Mouse (Mus musculus) thymus, postnatal 10 days (tissue): ENCODE measurements around the gene Slc9a1.
A peak's percentile ranks its signal among the peaks of the same experiment; 100 is the strongest.

Experiments
- DNase-seq, 2 experiments: peaks; one replicate each; pipeline ENCODE4 v3.0.0; 2021; ENCODE audit warnings: low spot score in 2 of 2

Gene Slc9a1

DNA sequence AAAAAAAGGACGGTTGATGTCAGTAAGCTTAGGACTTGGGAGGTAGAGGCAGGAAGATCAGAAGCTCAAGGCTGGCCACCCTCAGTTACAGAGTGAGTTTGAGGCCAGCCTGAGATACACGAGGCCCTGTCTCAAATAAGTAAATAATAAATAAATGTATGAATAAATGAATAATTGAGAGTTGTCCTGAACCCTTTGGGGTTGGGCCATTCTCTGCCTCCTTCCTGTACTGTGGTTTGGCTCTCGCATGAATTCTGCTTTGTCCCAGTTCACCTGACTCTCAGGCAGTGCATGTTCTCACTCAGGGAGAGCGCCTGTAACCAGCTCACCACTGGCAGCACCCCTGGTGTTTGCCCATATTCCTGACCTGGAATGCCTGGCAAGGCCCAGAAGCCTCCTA is 4.5 kb downstream of the Slc9a1 start:
- DNase-seq: no peak

DNA sequence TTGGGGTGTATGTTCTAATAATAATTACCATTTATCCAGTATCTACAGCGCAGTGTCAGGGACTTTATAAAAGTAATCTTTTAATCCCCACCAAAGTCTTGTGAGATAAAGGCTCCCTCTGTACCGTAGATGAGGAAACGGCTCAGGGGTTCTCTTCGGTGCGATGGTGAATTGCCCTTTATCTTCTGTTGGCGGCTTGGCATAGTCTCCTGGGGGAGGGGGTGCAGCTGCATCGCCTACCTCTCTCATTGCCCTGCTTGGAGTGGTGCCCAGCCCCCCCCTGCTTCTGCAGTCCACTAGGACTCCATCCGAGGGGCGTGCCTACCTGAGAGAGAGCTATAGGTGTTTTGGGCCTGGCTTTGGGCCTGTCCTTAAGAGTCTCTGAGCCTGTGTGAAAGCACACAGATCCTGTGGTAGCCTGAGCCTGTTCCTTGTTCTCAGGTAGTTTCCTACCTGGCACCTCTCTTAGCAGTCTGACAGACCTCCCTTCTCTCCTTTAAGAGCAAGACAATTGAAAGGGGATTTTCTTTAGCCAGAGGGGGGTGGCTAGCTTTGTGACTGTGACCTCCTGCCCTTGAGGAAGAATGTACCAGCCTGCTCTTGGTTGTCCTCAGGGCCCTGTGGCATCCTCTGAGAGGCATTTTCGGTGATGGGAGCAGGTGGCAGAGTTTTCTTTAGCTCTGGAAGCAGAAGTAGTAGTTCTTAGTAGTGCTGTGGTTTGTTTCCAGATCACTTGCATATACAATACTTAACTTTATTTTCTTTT is 6.5 kb downstream of the Slc9a1 start:
- DNase-seq: no peak

DNA sequence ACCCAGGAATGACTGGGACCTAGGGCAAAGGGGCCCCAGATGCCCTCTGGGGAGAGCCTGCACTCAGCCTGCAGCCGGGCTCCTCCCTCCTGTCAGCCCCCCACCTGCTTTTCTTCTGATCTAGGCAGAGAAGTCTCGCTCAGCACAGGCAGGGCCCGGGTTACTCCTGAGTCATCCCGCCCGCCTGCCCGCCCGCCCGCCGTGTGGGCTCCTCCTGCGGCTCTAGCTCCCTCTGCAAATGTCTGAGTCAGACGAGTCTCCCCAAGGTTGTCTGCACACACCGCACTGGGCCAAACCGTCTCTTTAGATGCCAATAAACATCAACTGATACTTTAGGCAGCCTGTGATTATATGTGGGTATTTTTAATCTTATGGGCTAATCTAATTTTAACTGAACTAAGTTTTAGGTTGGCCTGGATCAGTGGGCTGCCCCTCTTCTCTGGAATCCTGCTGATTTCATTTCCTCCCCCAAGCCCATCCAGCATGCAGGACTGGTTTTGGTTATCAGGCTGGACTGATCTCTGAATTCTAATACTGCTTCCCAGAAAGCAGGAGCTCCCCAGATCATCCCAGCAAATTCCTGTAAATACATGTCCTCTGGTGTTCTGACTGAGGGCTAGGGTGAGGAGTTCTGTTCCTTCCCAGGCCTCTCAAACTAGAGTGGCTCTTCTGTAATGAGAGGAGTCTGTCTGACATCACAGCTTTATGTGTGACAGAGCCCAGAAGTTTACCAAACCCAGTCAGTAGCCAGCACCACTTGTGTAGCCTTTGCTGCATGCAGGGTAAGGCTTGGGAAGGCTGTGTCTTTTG is 8.9 kb downstream of the Slc9a1 start:
- DNase-seq: peak; percentile 60 to 68

DNA sequence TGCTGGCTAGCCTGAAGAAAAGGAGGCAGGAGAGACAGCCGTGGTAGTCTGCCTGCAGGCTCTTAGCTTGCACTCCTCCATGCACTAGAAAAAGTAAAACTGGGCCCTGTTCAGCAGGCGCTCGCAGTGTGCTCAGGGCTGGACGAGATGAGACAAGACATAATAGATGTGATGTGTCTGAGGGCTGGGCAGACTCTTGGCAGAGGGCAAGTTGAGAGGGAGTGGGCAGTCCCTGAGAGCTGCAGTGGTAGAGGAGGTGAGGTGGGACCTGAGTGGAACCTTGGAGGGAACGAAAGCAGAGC is 9.5 kb downstream of the Slc9a1 start:
- DNase-seq: no peak

DNA sequence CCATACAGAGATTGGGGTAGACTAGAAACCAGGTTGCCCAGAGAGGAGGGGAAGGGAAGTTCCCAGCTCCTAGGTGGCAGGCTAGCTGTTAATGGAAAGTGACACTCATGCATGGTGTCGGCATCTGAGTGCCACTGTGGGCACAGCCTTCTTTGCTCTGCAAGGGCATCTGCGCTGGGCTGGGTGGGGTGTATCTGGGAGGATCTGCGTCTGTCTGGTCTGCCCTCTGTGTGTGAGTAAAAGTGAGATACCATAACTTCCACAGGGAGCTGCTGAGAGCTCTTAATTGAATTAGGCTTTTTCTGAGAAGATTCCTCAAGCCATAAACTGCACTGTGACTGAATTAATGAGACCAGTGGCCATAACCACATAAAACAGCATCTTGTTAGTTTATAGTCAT is 10.4 kb downstream of the Slc9a1 start:
- DNase-seq: no peak

DNA sequence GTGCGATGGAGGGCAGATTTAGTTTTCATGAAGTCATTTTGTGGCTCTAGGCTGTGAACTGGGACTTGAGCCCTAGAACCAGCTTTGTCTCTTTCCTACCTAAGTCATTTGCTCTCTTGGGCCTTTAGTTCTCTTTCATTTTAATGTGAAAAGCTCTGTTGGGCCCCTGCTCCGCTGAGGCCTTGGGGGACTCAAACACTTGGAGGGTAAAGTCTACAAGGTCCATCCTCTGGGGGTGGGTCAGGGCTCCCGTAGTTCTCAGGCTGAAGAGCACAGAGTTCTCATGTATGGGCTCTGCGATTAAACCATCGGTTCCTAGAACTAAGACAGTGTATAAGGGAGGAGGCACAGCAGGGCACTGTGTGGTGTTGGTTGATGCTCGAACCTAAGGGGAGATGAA is 11.0 kb downstream of the Slc9a1 start:
- no peak for DNase-seq

DNA sequence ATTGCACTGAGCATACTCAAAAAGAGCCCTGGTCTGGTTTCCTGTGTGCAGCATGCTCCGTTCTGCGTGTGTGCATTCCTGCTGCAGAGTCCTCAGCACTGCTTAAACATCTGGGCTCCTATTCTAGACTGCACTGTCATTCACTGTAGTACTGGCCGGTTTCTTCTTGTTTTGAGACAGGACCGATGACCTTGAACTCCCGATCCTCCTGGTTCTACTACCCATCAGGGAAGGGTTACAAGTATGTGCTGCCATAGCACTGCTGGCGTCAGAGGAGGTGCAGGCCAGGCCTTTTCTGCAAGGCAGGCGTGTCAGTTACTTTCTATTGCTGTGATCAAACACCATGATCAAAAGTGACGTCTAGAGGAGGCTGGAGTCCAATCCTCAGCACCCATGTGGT is 11.6 kb downstream of the Slc9a1 start:
- no peak for DNase-seq

DNA sequence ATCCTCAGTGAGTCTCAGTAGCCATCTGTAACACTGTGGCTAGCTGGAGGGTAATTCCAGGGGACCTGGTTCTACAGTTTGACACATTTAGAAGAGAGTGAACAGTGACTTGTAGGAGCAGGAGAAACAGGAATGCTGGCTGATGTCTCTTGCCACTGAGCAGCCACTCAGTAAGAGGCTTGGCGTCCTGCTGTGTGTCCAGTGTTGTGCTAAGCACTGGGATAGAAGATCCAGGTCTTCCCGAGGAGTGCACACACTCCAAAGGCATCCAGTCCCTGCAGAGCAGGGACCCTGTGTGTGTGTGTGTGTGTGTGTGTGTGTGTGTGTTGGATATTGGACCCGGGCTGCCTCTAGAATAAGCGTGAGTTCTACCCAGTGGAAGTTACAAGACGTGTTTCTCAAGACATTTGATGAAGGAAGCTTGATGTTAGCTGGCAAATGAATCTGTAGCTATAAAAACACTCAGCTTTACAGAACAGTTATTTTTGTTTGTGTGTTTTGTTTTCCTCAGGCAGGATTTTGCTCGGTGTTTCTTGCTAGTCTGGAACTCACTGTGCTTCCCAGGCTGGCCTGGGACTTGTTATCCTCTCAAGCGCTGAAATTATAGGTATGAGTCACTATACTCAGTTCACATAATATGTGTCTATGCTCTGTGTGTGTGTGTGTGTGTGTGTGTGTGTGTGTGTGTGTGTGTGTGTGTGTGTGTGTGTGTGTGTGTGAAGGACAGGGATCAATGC is 16.7 kb downstream of the Slc9a1 start:
- DNase-seq: no peak

DNA sequence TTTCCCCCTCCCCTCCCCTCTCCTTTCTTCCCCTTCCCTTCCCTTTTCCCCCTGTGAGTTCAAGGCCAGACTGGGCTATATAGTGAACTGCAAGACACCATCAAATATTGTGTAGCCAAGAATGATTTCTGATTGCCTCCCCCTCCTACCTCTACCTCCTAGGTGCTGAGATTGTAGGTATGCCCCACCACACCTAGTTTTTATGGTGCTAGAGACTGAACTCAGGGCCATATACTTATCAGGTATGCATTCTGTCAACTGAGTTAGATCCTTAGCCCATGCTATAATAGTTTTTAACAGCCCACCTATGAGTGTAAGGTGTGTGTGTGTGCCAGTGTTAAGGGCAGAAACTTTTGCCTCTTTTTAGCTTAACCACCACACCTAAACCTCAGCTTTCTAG is 17.5 kb downstream of the Slc9a1 start:
- DNase-seq: no peak

DNA sequence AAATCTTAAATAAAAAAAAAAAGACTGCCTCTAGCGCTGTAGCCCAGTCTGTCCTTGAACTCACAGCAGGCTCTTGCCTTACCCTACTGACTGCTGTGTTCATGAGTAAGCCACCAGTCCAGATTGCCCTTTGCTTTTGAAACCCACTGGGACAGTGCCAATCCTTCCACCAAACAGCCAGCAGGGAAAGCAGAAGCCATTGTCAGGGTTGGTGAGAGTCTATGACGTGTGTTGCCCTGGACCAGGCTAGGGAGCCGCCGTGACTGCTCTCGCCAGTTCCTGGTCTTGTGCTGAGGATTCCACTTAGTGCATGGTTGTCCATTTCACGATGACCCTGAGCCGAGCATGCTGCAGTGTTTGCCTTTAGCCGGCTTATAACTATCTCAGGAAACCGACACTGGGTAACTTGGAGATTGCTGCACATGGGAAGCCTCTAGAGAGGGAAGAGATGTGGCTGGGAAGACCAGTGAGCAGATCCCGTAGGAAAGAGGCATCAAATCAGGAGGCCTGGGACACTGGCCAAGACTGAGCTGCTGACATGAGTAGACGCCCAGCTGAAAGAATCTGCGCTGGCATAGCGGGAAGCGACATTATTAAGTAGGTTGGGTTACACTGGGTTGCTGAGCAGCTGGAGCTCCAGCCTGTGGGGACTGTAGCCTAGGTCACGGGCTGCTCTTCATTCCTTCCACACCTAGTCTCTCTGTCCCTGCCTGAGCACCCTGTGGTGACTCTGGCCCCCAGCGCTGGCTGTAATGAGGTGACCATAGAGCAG is 19.5 kb downstream of the Slc9a1 start:
- DNase-seq: no peak

DNA sequence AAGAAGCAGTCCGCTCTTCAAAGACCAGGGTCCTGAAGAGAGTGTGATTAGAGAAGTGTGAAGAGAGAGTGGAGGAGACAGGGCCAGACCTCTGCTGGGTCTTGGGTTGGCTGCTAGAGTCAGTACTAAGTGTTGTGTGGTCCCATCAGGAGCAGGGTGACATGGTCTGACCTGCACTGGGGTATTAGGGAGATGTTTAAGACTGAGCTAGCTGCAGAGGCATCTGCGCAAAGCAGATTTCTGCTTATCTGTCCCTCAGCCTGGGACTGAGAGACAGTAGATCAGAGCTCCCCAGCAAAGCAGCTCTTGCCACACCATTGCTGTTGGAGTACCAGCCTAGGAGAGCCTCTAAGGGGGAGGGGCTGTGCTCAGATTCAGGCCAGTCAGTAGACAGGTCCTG is 20.5 kb downstream of the Slc9a1 start:
- DNase-seq: no peak

DNA sequence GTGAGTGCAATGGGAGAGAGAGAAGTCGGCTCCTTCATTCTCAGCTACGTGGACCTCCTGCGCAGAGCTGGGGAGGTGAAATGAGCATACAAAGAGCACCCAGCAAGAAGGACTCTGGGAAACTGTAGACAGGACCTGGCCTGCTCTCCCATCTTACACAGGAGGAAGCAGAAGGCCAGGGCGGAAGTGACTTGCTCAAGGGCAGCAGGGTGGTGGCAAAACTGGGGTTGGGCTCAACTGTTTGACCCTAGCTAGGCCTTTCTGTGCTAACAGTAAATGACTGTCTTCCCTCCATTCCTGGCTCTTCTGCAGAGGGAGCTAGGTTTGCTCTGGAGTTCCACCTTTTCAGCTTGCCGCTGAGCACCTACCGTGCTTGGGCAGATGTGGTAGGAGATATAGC is 21.1 kb downstream of the Slc9a1 start:
- no peak for DNase-seq

DNA sequence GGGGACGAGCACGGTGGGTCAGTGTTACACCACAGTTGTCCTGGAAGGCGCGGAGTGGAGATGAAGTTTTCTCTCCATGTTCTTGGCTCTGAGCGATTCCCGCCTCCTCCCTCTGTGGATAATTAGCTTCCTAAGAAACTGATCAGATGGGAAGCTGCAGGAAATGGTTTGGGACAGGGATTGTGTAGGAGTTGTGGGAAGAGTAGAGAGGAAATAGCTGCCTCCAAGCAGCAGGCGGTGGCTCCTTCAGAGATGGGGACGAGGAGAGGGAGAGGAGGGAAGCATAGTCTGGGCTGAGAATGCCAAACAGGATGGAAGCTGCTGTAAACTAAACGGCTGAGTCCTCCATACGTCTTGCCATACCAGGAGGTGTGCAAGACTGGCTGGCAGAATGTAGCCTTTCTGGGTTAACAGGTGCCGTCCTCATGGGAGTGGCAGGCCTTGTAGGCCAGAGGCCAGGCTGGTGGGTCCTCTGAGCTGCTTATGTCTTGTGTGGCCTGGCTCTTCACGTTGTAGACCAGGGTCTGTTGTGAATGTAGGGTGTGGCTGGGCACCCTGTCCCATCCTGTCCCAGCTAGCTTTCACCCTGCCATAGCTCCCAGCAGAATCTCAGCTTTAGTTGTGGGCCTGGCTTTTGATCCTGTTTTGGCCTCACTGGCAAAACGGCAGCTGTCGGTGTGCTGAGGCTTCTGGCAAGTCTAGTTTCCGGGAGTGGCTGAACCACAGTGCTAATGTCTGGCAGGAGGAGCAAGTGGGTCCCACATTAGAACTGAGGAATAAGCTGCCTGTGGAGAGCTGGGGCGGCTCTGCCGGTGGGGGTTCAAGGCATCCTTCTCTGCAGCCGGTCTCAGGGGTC is 21.9 kb downstream of the Slc9a1 start:
- DNase-seq: no peak

DNA sequence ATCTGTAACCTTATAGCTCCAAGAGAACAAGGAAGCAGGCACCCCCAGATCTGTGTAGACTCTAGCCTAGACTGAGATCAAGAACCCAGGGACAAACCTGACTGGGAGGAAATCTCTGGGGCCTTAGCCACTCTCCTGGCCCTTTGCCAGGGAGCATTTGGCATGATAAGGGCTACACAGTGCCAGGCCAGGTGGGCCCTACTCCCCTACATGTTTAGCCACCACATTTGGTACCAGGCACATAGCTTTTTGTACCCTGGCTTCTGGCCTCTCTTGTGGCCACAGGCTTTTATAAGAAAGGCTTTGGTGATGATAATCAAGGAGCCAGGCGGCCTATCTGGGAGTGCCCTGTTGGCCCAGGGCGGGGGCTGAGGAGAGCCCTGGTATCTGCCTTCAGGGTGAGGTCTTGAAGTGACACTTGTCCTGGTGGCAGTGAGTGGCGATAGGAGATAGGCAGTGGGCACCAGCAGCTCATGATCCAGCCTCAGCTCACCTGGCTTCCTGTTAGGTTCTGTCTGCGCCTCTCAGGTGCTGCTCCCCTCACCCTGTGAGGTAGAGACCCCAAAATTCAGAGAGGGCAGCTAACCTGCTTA is 25.6 kb downstream of the Slc9a1 start:
- DNase-seq: no peak

DNA sequence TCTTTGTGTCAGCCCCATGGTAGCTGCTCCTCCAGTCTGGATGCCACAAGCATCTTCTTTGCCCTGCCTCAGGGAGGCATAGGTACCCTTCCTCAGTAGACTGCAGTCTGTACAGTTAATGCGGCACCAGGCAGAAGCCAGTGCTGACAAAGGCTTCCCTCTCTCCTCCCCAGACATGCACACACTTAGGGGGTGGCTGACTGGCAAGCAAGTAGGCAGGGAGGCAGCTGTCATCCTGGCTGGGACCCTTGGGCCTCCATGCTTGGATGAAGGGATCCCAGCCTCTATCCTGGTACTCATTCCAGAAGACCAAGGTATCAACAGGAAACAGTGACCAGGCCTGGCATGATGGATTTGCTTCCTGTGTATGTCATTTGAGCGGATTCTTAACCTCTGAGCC is 26.6 kb downstream of the Slc9a1 start:
- DNase-seq: no peak

DNA sequence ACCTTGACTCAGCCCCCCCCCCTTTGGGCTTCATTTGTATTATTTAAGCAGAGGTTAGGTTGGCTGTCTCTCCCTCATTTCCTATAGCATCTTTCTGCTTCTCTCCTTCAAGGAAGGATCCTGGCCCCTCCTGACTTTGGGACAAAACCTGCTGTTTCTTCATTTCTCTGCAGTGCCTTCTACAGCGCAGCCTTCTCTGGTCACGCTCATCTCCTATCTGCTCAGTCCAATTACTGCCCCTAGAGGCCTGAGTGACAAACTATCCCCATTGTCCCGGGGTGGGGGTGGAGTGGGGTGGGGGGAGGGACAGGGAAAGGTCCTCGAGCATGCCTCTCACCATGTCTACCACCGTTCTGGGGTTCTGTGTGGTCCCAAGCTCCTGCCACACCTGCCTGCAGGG is 27.8 kb downstream of the Slc9a1 start:
- no peak for DNase-seq

DNA sequence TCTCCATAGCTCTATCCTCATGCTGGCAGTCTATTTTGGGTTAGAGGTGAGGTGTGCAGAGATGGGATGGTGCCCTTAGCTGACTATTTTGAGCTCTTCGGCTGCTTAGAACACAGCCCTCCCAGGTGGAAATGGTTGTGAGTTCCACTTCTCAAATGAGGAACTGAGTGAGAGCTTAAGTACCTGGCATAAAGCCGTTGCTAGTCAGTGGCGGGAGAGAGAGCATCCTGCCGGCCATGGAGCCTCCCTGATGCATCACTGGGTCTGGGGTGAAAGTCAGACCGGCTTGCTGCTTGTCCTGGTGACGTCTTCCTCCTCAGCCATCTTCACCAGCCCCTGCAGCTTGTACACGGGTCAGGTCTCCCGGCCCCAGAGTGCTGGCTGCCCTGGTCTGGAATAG is 28.5 kb downstream of the Slc9a1 start:
- DNase-seq: no peak

DNA sequence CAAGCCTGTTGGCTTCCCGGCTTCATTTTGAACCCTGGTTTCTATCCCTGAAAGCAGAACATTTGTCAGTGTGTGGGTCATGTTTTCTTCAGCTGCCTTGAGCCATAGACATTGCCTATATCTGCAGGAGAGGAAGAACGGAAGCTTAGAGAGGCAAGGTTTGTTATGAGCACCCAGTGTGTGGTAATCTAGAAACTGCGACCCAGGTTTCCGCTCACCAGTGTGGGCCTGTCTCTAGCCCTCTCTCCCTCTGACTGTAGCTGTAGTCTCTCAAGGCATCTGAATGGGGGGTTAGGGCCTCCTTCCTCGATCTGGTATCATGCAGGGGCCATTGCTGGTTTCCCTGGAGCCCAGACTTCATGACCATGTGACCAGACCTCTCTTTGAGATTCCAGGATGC is 29.1 kb downstream of the Slc9a1 start:
- no peak for DNase-seq

DNA sequence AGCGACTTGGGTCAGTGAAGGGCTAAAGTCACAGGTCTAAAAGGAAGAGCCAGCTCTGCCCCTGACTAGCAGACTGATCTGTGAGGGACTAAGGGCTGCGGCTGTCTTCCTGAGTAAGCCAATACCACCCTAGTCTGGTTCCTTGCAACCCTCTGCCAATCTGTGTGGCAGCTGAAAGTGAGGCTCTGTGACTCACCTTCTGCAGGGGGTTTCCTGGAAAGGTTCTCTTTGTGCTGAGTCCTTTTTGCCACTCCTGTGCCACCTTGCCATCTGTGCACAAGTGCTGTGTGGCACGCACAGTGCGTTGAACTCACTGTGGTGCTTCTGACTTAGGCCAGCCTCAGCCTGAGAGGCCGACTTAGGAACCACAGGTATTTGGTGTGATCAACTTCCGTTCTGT is 30.0 kb downstream of the Slc9a1 start:
- no peak for DNase-seq

DNA sequence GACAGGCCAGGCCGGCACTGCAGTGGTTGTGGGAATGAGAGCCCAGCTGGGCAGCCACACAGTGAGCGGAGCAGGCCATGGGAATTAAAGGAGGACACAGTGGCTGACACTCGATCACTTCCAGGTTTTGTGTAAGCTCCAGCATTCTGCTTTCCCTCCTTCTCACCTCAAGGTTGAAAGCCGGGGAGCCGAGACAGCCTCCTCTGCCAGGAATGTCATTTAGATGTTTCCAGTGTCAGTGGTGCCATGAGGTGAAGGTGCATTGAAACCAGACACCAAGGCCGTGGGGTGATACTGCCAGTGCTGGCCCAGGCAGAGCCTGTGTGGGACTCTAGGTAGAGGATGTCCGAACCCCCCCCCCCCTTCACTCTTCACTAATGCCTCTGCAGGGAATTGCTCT is 30.6 kb downstream of the Slc9a1 start:
- DNase-seq: no peak

DNA sequence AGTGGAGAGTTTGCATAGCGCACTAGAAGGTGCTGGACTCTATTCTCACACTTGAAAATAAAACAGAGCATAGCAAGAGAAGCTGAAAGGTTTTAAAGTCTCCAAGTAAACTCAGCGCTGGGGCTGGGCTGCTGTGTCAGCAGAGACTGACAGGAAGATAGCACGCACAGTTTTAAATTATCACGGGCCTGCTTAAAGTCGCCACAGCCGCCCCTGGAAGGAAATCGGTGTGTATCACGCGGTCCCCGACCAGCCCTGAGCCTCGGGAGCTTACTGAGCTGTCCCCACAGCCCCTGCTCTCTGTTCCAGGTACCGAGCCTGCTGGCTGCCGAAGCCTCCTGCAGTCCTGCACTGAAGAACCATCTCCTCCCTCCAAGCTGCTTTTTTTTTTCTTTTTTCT is 32.5 kb downstream of the Slc9a1 start:
- no peak for DNase-seq
